Mouse (Mus musculus): ENCODE data around the gene Nsmce1.

The Nsmce1 gene

DNA sequence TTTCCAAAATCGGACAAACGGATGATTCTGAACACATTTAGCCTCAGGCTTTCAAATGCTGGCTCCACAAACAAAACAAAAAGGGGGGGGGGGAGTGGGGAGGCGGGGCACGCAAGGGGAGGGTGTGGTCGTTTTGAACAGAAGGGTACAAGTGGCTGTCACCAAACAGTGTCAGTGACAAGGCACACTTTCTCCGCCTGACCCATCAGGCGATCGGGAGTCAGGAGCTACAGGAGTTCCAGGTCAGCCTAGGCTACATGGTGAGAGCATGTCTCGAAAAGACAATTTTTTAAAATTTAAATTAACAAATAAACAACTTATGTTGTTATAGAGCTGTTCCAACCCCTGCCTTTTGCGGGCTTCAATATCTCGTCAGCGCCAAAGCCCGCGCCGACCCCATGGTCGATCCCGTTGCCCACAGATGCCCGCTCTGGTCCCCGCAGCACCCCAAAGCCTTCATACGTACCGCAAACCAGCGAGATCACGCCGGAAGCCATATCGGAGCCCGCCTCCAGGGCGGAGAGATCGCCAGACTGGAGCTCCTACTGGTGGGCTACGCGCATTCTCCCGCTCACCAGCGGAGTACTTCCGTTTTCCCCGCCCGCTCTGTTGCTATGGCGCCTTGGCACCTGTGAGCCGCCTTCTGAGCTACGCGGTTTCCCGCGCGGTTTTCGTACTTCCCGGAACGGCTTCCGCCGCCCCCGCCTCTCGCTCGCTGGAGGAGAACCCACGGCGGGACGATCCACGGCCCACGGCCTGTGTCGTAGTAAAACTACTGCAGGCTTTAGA is at the start of gene Nsmce1:
Gene Nsmce1, minus strand, starts transcription at position 650 of the 789 bp plus-strand sequence.
- DNase-seq (ENCODE audit: low spot score in 2 of 2), result peak; percentile 96 to 97

DNA sequence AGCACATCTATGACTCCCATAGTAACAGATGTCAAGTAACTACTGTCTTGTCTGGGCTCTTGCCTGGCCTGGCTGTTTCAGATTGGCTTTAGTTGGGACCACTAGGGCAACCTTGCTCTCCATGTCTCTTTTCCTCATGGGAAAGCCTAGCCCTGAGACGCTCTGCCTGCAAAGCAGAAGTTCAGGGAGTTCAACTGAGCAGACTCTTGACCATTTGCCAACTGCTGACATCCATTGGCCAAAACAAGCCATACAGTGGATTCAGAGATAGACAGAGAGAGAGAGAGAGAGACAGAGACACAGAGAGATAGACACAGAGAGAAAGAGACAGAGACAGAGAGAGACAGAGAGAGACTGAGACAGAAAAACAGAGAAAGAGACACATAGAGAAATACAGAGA is 49.6 kb upstream of the Nsmce1 start:
- no peak for DNase-seq (ENCODE audit: low spot score in 2 of 2)

DNA sequence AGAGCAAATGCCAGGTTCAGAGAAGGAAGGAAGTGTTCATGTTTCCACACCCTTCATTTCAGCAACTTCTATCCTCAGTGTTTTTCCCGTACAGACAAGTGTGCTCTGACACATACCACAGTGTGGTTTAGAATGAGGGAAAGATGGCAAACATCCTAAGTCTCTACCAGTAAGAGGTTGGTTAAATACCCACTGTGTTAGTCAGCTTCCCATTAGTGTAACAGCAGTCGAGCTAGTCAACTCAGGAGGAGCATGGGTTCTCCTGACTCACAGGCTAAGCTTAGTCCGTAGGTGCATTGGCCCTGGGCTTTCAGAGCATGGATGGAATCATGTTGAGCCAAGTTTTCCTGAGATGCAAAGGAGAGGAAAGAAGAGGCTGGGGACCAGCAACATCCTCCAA is 48.0 kb upstream of the Nsmce1 start:
- DNase-seq (ENCODE audit: low spot score in 2 of 2), result no peak

DNA sequence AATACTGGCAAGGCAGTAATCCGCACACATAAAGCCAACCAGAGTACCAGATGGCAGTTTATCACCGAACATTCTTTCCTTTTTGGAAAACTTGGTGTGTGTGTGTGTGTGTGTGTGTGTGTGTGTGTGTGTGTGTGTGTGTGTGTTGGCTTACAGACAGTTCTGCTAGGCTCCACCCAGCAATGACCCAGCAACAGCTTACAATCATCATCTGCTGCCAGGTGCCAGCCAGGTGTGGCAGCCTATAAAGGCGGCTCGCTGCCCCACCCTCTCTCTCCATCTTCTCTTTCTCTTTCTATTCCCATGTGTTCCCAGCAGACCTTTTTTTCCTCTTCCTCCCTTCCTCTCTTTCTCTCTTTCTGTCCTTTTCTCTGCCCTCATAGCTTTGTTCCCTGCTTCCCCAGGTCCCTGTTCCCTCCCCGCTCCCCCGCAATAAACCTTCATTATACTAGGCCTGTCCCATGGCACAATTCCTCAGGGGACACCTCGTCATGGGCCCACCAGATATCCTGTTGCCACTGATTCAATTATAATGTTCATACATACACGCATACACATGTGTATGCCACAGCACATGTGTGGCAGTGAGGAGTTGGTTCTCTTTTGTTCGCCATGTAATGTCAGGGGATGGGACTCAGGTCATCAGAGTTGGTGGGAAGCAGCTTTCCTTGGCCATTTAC is 36.6 kb upstream of the Nsmce1 start:
- DNase-seq (ENCODE audit: low spot score in 2 of 2), result no peak

DNA sequence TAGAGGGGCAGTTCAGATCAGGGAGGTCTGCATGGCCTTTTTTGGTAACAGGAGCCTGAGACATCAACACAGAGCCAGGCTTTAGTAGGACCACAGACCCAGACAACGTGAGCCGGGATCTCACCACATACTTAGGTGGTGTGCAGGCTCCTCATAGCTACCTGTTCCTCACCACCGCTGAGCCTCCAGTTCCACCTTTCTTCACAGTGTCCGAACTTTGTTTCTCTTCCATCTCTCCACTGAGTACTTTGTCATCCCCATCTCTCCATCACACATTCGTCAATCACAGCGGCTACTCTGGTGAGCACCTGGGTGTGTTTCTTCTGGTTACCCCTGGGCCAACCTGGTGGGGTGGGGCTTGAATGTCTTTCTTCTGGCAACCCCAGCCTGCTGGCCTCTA is 35.8 kb upstream of the Nsmce1 start:
- no peak for DNase-seq (ENCODE audit: low spot score in 2 of 2)

DNA sequence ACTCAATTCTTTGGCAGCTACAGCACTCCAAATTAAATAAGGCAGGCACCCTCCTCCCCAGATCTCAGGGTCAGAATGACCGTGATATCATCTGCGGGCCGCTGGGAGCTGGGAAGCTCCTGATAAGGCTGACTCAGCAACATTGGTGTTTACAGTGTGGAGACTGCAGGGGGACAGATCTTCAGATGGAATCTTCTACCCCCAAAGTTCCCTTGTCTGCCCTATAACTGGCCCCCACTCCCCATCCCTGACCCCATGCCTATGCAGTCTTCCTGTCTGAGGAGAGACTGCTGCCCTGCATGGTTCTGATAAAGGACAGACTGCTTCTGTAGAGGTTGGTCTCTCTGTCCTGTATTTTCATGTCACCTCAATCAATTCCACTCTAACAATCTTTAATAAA is 31.7 kb upstream of the Nsmce1 start:
- DNase-seq (ENCODE audit: low spot score in 2 of 2), result no peak

DNA sequence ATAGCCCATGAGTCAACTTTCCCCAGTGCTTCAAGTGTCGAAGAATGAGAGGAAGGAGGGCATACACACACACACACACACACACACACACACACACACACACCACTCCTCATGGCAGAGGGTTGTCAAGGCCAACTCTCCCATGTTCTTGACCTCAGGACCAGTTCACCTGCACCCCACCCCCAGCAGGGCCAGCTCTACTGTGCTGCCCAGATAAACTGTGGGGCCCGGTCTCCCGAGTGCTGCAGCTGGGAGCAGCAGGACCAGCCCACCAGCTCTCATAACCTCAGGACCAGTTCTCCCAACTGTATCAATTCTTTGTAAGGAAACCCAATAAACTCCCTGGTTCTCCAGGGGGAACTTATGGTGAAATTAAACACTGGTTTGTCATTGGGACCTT is 28.3 kb upstream of the Nsmce1 start:
- no peak for DNase-seq (ENCODE audit: low spot score in 2 of 2)

DNA sequence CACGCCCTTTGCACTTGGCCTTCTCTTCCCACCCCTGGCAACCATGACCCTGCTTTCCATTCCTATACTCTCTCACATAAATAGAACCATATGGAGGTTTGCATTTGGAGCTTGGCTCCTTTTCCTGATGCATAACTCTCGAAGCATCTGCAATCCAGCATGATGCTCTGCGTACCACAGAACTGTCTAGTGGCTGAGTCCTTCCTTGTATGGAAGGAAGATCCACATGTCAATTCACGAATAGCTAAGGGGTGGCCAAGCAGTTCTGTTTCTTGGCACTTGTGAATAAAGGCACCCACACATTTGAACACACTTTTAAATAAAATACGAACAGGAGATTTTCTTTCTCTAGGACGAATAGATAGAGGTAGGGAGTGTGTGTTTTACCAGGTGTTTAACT is 26.1 kb upstream of the Nsmce1 start:
- DNase-seq (ENCODE audit: low spot score in 2 of 2), result no peak

DNA sequence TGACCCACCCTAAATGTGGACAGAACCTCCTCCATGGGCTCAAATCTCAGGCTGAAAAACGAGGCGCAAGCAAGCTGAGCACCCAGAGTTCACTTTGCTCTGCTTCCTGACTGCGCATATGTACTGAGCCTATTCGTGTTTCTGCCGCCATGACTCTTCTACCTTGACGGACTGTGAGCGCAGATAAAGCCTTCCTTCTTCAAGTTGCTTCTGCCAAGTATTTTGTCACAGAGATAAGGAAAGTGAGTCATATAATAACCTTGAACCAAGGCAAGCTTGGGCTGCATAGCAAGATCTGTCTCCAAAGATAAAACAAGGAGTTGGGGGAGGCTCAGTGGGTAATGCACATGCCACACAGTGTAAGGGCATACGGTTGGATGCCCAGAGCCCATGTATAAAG is 25.3 kb upstream of the Nsmce1 start:
- DNase-seq (ENCODE audit: low spot score in 2 of 2), result no peak

DNA sequence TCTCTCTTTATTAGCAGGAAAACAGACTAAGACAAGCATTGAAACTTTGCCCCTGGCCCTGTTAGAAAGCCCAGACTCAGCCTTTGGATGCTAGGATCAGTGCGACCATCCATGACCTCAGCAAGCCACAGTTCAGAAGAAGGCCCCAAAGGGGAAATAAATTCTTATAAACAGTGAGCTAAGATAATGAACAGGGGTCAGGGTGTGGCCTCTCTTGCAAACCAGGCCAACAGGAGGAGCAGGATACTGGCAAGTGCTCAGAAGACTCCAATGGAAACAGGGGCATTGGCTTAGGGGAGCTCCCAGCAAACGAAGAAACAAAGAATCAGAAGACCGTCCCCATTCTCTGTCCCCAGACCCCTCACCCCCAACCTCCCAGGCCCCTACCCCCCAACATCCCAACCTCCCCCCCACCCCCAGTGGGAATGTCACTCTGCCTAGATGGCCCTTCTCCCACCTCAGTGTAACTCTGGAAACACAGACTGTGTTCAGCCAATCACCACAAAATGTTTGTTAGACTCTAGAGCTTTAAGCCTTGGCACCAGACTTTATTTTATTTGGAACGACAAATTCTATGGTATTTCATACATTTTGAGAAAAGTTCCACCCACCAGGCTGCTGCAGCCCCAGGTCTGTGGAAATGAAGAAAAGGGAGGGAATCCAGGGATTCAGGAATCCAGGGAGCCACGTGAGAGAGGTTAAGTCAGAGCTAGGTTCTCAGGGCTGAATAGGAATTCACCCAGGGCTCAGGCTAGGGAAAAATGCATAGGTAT is 23.9 kb upstream of the Nsmce1 start:
- DNase-seq (ENCODE audit: low spot score in 2 of 2), result no peak

DNA sequence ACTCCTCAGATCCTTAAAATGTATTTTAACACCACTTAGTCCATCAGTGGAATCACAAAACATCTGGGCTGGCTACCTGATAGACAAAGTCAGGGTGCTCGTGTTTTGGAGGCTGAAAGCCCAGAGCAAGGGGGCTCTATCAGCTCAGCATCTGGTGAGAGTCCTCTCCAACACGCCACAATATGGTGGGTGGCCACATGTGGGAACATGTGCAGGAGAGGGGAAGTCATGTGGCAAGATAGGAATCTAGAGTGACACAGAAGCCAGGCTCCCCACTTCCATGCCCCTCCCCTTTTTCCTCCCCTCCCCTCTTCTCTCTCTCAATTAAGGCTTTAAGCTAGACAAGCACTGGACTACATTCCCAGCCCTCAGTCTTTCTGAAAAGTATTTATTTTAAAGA is 20.5 kb upstream of the Nsmce1 start:
- DNase-seq (ENCODE audit: low spot score in 2 of 2), result no peak

DNA sequence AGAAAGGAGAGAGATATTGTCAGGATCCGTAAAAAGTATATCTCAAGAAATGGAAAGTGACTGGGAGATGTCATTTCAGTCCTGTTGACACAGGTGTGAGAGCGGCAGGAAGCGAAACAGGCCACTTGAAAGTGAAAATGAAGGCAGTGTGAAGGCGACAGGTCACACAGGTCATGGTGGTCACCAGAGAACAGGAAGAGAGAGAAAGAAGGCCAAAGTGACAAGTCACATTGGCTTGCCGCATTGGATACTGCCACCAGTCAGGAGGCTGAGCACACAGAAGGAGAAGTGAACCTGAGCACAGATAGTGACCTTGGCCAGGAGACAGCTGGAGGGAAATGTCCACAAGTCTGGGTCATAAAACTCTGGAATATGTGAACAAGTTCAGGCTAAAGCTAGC is 20.0 kb upstream of the Nsmce1 start:
- DNase-seq (ENCODE audit: low spot score in 2 of 2), result no peak

DNA sequence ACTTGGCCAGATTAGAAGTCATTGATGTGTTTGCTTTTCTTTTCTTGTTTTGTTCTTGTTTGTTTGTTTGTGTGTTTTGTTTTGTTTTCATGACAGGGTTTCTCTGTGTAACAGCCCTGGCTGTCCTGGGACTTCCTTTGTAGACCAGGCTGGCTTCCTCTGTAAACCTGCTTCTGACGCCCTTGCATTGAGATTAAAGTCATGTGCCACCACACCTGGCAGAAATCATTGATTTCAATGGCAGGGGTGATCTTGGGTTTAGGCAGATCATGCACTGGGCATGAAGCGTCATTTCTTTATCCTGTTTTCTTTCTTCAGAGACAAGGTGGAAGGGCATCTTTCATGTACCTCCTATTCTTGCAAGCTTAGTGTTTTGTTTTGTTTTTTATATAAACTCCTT is 15.9 kb upstream of the Nsmce1 start:
- no peak for DNase-seq (ENCODE audit: low spot score in 2 of 2)

DNA sequence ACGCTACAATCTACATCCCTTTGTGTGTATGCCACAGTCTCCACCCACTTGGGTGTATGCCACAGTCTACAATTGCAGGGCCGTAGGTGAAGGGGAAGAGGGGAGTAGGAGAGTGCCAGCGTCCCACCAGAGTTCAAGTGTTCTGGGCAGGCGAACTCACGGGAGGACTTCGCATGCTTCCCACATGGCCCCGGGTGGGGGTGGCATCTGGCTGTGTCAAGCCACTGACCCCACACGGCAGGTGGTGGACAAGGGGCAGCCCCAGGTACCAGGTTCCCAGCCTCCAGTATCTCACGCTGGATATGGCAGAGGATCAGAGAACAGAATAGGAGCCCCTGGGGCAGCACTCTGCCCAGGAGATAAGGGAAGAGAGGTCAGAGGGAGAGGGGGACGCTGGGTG is 14.2 kb upstream of the Nsmce1 start:
- no peak for DNase-seq (ENCODE audit: low spot score in 2 of 2)

DNA sequence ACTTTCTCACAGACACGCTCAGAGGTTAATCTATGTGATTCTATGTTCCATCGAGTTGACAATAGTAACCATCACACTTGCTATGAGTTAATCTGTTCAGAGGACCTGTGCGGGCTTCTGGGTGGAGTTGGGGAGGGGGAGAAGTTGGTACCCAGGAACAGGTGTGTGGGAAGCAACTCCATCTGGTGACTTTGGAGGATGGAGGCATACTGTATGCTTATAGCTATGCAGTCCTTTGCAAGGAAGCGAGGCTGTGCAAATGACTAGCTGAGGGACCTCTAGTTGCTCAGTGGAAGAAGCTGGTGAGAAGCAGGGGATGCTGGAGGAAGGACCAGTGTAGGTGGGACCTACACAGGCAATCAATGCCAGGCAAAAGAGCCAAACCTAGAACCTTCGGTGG is 13.2 kb upstream of the Nsmce1 start:
- peak; percentile 29 to 56 for DNase-seq (ENCODE audit: low spot score in 2 of 2)

DNA sequence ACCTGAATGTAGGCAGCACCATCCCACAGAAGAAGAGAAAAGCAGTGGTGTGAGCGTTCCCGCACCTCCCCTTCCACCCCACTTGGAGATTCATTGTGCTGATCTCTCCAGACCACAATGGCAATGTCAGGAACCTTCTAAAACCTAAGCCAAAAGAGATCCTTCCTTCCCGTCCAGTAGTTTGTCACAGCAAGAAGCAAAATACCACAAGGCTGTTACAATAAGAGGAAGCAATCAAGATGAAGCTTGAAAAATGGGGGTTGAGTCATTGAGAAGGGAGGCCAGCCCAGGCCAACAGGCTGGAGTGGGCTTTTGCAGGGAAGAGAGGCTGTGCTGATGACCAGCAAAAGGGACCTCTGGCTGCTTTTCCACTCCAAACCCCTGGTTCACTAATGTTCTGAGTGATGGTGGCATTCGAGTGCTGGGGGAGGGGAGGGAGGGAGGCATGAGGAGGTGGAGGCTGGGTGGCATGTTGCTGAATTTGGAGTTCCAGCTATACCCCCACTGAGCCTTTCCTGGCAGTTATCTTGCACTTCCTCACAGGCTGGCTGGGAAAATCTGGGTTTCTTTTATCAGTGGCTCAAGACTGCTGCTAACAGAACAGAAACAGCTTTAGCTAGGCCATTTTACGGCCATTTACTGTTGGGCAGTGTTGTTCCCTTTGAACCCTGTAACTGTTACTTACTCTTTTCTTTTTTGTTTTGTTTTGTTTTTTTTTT is 12.1 kb upstream of the Nsmce1 start:
- no peak for DNase-seq (ENCODE audit: low spot score in 2 of 2)

DNA sequence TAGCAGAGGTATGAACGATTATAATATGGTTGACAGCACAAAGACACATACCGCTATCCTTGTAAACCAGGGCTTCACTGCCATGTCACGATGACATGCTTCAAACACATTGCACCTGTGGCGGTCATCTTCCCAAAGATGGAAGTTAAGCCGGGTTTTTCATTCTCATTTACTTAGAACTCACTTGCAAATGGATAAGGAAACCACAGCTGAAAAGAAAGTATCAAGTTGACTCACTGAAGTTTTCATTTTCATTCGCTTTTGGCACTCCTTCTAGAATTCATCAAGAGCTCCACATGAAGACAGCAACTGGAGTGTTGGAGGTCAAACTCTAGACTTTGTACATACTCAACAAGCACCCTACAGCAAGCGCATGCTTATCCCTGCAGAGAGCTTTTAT is 9.5 kb upstream of the Nsmce1 start:
- no peak for DNase-seq (ENCODE audit: low spot score in 2 of 2)

DNA sequence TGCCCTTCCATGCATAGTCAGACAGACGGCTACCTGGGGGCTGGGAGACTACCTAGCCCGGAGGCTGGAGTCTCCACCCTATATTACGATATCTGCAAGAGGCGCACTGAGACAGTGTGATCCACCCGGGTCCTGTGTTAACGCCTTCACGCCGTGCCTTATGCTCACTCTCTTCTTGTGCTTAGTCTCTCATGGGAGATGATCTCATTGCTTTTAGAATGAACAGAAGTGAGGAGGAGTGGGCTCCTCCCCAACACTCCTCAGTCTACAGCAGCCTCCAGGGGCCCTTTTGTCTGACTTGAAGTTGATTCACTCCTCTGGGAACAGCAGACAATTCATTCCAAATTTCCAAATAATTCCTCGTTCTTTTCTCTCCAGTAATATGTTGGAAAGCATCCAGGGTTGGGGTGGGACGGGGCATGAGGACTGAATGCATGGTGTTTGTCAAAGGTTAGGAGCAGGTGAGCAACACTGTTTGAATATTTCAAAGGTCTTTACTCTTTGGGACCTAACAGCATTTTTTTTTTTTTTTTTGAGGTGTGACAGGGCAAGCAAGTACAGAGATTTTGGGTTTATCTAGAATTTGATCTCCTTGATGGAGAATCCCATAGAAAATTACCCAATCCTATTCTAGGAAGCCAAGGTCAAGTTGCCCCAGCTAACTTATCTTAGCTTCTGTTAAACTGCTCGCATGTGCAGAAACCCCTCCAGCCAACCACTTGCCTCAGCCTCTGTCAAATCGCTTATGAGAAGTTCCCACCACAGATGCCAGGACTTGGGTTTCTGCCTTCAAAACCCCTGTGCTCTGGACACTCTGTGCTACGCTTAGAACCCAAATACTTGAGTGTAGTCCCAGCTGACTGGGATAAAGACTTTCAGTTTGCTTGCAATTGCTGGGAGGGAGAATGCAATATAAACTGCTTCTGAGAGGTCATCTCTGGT is 8.8 kb upstream of the Nsmce1 start:
- peak; percentile 25 to 60 for DNase-seq (ENCODE audit: low spot score in 2 of 2)

DNA sequence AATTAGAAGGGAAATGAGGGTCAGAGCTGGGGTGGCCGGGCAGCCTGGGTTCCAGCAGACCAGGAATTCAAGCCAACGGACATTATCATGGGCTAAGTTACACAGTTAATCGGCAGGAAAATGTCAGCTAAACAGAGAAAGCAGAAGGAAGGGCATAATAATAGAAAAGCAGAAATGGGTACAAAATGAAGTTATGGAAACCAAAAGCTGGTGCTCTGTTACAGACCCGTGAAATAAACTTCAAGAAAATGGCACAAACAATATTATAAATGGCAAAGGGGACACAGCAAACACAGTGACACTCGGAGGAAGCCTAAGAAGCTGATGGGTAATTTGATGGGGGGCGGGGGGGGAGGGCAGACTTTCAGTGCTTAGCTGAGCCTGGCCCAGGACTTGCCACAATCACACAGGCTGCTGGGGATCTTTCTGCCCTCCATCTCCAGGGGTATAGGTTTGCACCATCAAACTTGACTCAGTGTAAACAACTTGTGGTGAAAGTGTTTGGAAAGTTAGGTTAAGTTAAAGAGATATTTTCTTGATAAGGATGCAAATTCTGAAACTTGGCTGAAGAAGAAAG is 4.6 kb upstream of the Nsmce1 start:
- no peak for DNase-seq (ENCODE audit: low spot score in 2 of 2)

DNA sequence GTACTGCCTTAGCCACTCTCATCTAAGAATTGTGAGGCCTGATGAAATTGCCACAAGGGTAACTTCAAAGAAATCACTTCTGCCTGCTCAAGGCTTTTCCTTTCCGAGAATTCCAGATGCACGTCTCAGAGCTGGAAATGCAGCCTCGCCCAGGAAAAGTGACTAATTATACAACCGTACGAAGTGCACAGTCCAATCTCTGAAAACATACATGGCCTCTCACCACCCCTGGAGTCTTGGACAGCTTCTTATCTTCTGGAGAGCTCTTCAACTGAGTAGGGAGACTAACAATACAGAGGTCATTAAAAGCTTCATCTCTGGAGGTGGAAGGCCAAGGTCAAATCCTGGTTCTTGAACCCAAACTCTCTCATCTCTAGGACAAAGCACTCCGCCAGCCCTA is 1.2 kb upstream of the Nsmce1 start:
- no peak for DNase-seq (ENCODE audit: low spot score in 2 of 2)

DNA sequence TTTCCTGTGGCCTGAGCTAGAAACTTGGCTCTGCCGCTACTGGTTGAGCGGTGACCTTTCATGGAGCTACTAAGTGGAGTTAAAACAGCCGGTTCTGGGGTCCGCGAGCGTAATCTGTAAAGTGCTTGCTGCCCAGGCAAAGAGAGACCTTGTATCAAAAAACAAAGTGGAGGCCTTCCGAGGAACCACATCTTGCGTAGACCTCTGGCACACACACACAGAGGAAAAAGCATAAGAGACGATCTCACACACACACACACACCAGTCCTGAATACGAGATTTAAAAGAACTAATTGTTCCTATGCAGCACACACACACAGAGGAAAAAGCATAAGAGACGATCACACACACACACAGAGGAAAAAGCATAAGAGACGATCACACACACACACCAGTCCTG is 364 bp upstream of the Nsmce1 start:
- no peak for DNase-seq (ENCODE audit: low spot score in 2 of 2)

Measured in right cerebral cortex, postnatal 36 days (tissue).